Mouse (Mus musculus): ENCODE data around the gene Hscb. TPM values are rescaled to one million over a fixed set of nuclear protein-coding genes. Genes with fewer than 3 reads are reported as not detected.
"Not testable (repeated sequence)": the region's sequence is repeated elsewhere in the genome, so short reads cannot be mapped to it uniquely, and the experiment has no call there.

Hscb gene
- polyA plus RNA-seq (2015; fragmentation: Nextera tagmentation; extraction: Ambion mirVana): 7.7 and 8.7 TPM in 2 replicates

- H3K27ac ChIP-seq (ENCODE audit: low read length): peak within 1 kb of the TSS; percentile 61
- ATAC-seq: peak; percentile 99
- H3K9me3 ChIP-seq (replicated peaks; ENCODE audit: control insufficient read depth, low read length, poor library complexity, severe bottlenecking): no peaks in the 10 kb centered on the region
- H3K9ac ChIP-seq (ENCODE audit: low read depth, low read length): peak within 1 kb of the TSS; percentile 69
- under 1% methylated on average over 41 of the region's 41 CpGs for WGBS
- peaks cover 9% of the 10 kb centered on the region for H3K4me1 ChIP-seq (ENCODE audit: control insufficient read depth, insufficient read depth, low read length)
- H3K27me3 ChIP-seq (ENCODE audit: control insufficient read depth, insufficient read depth, low read depth, low read length): no peaks in the 10 kb centered on the region
- H3K4me3 ChIP-seq (ENCODE audit: low read depth, low read length): peak within 1 kb of the TSS; percentile 69
- peak within 1 kb of the TSS; percentile 92 for H3K4me2 ChIP-seq (ENCODE audit: low read length)
- no peaks in the 10 kb centered on the region for H3K36me3 ChIP-seq (ENCODE audit: control insufficient read depth, insufficient read depth, low read length)
Measured at GRCm38 (mm10) chr5:110839678-110840365, at the start of gene Hscb, which contains the start of gene Chek2. Hscb (minus strand) TSS chr5:110839777. Chek2 (plus strand) TSS chr5:110839979.

- H3K36me3 ChIP-seq (ENCODE audit: control insufficient read depth, insufficient read depth, low read length): peaks cover 3% of the 10 kb centered on the region; the same call in 1 of the 2 replicates
- no peaks in the 10 kb centered on the region for H3K4me1 ChIP-seq (ENCODE audit: control insufficient read depth, insufficient read depth, low read length)
- no peak overlapping the region for H3K9ac ChIP-seq (ENCODE audit: low read depth, low read length)
- no peak overlapping the region for H3K27ac ChIP-seq (ENCODE audit: low read length)
- H3K4me2 ChIP-seq (ENCODE audit: low read length): no peak overlapping the region
- H3K4me3 ChIP-seq (ENCODE audit: low read depth, low read length): no peak overlapping the region
- ATAC-seq: no peak
- H3K27me3 ChIP-seq (ENCODE audit: control insufficient read depth, insufficient read depth, low read depth, low read length): no peaks in the 10 kb centered on the region
- no peaks in the 10 kb centered on the region for H3K9me3 ChIP-seq (replicated peaks; ENCODE audit: control insufficient read depth, low read length, poor library complexity, severe bottlenecking)
- WGBS: 69% methylated on average over 4 of the region's 4 CpGs
Measured at GRCm38 (mm10) chr5:110888596-110888995, 49.0 kb upstream of the Hscb start.

- peak; percentile 89 for ATAC-seq
- peak within 1 kb of the TSS; percentile 62 for H3K4me3 ChIP-seq (ENCODE audit: low read depth, low read length)
- peak within 1 kb of the TSS; percentile 86 for H3K9ac ChIP-seq (ENCODE audit: low read depth, low read length)
- peaks cover 12% of the 10 kb centered on the region for H3K4me1 ChIP-seq (ENCODE audit: control insufficient read depth, insufficient read depth, low read length)
- H3K27me3 ChIP-seq (ENCODE audit: control insufficient read depth, insufficient read depth, low read depth, low read length): no peaks in the 10 kb centered on the region
- H3K36me3 ChIP-seq (ENCODE audit: control insufficient read depth, insufficient read depth, low read length): no peaks in the 10 kb centered on the region
- peak within 1 kb of the TSS; percentile 81 for H3K4me2 ChIP-seq (ENCODE audit: low read length)
- peak within 1 kb of the TSS; percentile 87 for H3K27ac ChIP-seq (ENCODE audit: low read length)
- WGBS: under 1% methylated on average over 82 of the region's 101 CpGs
- H3K9me3 ChIP-seq (replicated peaks; ENCODE audit: control insufficient read depth, low read length, poor library complexity, severe bottlenecking): no peaks in the 10 kb centered on the region
Measured at GRCm38 (mm10) chr5:110879584-110880374, 40.2 kb upstream of the Hscb start, which contains the start of gene Ttc28. Ttc28 (plus strand) TSS chr5:110879803.

- Histone ChIP-seq H3K36me3 (ENCODE audit: control insufficient read depth, insufficient read depth, low read length) (no peaks in the 10 kb centered on the region), H3K4me2 (ENCODE audit: low read length) (peak overlapping the region; percentile 81), H3K9ac (ENCODE audit: low read depth, low read length) (peak overlapping the region; percentile 86), H3K9me3 (replicated peaks; ENCODE audit: control insufficient read depth, low read length, poor library complexity, severe bottlenecking) (no peaks in the 10 kb centered on the region), H3K4me1 (ENCODE audit: control insufficient read depth, insufficient read depth, low read length) (peaks cover 13% of the 10 kb centered on the region), H3K27me3 (ENCODE audit: control insufficient read depth, insufficient read depth, low read depth, low read length) (no peaks in the 10 kb centered on the region), H3K4me3 (ENCODE audit: low read depth, low read length) (peak overlapping the region; percentile 62), H3K27ac (ENCODE audit: low read length) (peak overlapping the region; percentile 87)
- WGBS: 65% methylated on average over 7 of the region's 7 CpGs
- peak; percentile 6; the same call in 1 of the 2 replicates for ATAC-seq
Measured at GRCm38 (mm10) chr5:110879042-110879441, 39.5 kb upstream of the Hscb start.

- WGBS: 97% methylated on average over 1 of the region's 1 CpGs
- not testable (repeated sequence) for H3K27me3 ChIP-seq (ENCODE audit: control insufficient read depth, insufficient read depth, low read depth, low read length); H3K9me3 ChIP-seq (replicated peaks; ENCODE audit: control insufficient read depth, low read length, poor library complexity, severe bottlenecking); H3K9ac ChIP-seq (ENCODE audit: low read depth, low read length); H3K4me2 ChIP-seq (ENCODE audit: low read length); H3K36me3 ChIP-seq (ENCODE audit: control insufficient read depth, insufficient read depth, low read length); H3K4me3 ChIP-seq (ENCODE audit: low read depth, low read length); H3K27ac ChIP-seq (ENCODE audit: low read length); ATAC-seq
- H3K4me1 ChIP-seq (ENCODE audit: control insufficient read depth, insufficient read depth, low read length): peaks cover 15% of the 10 kb centered on the region
Measured at GRCm38 (mm10) chr5:110878526-110878925, 38.9 kb upstream of the Hscb start.

- Histone ChIP-seq H3K9ac (ENCODE audit: low read depth, low read length) (no peak overlapping the region), H3K4me2 (ENCODE audit: low read length) (no peak overlapping the region), H3K27ac (ENCODE audit: low read length) (no peak overlapping the region), H3K4me1 (ENCODE audit: control insufficient read depth, insufficient read depth, low read length) (peaks cover 21% of the 10 kb centered on the region), H3K36me3 (ENCODE audit: control insufficient read depth, insufficient read depth, low read length) (no peaks in the 10 kb centered on the region), H3K27me3 (ENCODE audit: control insufficient read depth, insufficient read depth, low read depth, low read length) (no peaks in the 10 kb centered on the region), H3K9me3 (replicated peaks; ENCODE audit: control insufficient read depth, low read length, poor library complexity, severe bottlenecking) (no peaks in the 10 kb centered on the region), H3K4me3 (ENCODE audit: low read depth, low read length) (no peak overlapping the region)
- ATAC-seq: no peak
- 65% methylated on average over 5 of the region's 5 CpGs for WGBS
Measured at GRCm38 (mm10) chr5:110877666-110878505, 38.3 kb upstream of the Hscb start.

- Histone ChIP-seq H3K4me3 (ENCODE audit: low read depth, low read length) (no peak overlapping the region), H3K4me2 (ENCODE audit: low read length) (no peak overlapping the region), H3K36me3 (ENCODE audit: control insufficient read depth, insufficient read depth, low read length) (no peaks in the 10 kb centered on the region), H3K4me1 (ENCODE audit: control insufficient read depth, insufficient read depth, low read length) (peaks cover 19% of the 10 kb centered on the region), H3K27ac (ENCODE audit: low read length) (no peak overlapping the region), H3K9me3 (replicated peaks; ENCODE audit: control insufficient read depth, low read length, poor library complexity, severe bottlenecking) (no peaks in the 10 kb centered on the region), H3K9ac (ENCODE audit: low read depth, low read length) (no peak overlapping the region), H3K27me3 (ENCODE audit: control insufficient read depth, insufficient read depth, low read depth, low read length) (no peaks in the 10 kb centered on the region)
- no peak for ATAC-seq
- WGBS: 96% methylated on average over 1 of the region's 1 CpGs
Measured at GRCm38 (mm10) chr5:110875286-110875685, 35.7 kb upstream of the Hscb start.

- ATAC-seq: no peak
- H3K27ac ChIP-seq (ENCODE audit: low read length): no peak overlapping the region
Measured at GRCm38 (mm10) chr5:110874711-110875110, 35.1 kb upstream of the Hscb start.

More at GRCm38 (mm10) chr5:110874711-110875110, 35.1 kb upstream of the Hscb start:
- Histone ChIP-seq H3K4me3 (ENCODE audit: low read depth, low read length) (no peak overlapping the region), H3K9ac (ENCODE audit: low read depth, low read length) (no peak overlapping the region), H3K9me3 (replicated peaks; ENCODE audit: control insufficient read depth, low read length, poor library complexity, severe bottlenecking) (no peaks in the 10 kb centered on the region), H3K36me3 (ENCODE audit: control insufficient read depth, insufficient read depth, low read length) (no peaks in the 10 kb centered on the region), H3K27me3 (ENCODE audit: control insufficient read depth, insufficient read depth, low read depth, low read length) (no peaks in the 10 kb centered on the region), H3K4me1 (ENCODE audit: control insufficient read depth, insufficient read depth, low read length) (peaks cover 19% of the 10 kb centered on the region), H3K4me2 (ENCODE audit: low read length) (no peak overlapping the region)

Data from midbrain, embryonic 16.5 days (tissue).